Mouse (Mus musculus) stomach, postnatal 0 days (tissue): ENCODE measurements at regions not wholly inside any gene's neighbourhood (a gene's known extent, or its start where the extent isn't known, plus 50 kb on each side); places are given as distances from the start of the nearest gene placed in this dataset.

Experiments used
- CTCF ChIP-seq: IDR thresholded peaks from 2 replicates; pipeline ENCODE4 v1.5.1; 2016; ENCODE audit warnings: antibody characterized with exemption, low read depth, mild to moderate bottlenecking, moderate library complexity
- EP300 ChIP-seq: optimal IDR thresholded peaks from 2 replicates; pipeline ENCODE3; 2016; ENCODE audit warnings: antibody characterized with exemption

DNA sequence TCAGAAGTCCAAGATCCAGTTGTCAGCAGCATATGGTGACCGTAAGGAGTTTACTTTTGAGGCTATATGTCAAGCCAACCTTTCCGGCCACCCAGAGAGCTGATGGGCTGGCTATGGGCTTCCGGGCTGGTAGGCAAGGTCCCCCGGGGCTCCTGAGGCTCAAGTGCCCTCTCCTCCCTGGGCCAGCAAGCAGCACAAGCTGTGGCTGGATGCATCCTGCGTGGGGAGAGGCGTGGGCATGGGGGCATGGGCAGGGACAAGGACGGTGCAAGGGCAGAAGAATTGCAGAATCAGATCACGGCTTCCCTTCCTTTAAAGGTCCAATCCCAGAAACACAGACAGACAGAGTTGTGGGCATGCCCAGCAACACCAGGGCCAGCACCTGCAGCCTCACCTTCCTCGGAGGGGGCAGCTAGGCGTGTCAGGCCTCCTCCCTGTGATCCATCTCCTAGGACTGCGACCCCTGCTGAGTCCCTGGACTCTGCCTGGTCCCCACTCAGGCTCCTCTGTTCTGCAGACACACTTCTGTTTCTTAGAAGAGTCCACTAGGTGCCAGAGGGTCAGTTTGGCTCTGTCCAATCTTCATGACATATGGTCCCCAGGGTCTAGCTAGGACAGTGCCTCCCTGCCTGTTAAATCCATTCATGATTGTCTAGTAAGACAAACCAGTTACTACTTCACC, 111.8 kb upstream of the Lemd2 start:
- TF ChIP-seq CTCF (no peak), EP300 (no peak)
